Mouse (Mus musculus): ENCODE measurements around the gene Tpi1.
"Not testable (repeated sequence)": the region's sequence is repeated elsewhere in the genome, so short reads cannot be mapped to it uniquely, and the experiment has no call there.

DNA sequence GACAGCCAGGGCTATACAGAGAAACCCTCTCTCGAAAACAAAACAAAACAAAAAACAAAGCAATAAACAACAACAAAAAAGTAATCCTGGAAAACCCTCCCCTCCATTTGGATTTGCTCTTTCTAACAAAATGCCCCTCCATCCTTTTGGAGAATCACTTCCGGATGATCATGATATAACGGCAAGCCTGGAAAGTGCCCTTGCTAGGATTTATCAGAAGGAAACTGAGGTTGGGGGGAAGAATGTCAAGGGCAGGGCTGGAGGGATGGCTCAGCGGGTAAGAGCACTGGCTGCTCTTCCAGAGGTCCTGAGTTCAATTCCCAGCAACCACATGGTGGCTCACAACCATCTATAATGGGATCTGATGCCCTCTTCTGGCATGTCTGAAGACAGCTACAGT, 10.4 kb downstream of the Tpi1 start:
- not testable (repeated sequence) for TF ChIP-seq CTCF (IDR thresholded peaks at IDR 0.05); POLR2A (IDR thresholded peaks at IDR 0.05; ENCODE audit: insufficient read depth, low read depth, low read length); EP300 (IDR thresholded peaks at IDR 0.05; ENCODE audit: insufficient read depth, low read depth, low read length)
